Mouse (Mus musculus) layer of hippocampus, postnatal 10 days (tissue): ENCODE measurements at regions not wholly inside any gene's neighbourhood (a gene's known extent, or its start where the extent isn't known, plus 50 kb on each side); places are given as distances from the start of the nearest gene placed in this dataset.

Experiments
- DNase-seq, 2 experiments: peaks; one replicate each; pipeline ENCODE4 v3.0.0; 2021; ENCODE audit warnings: low spot score in 2 of 2

DNA sequence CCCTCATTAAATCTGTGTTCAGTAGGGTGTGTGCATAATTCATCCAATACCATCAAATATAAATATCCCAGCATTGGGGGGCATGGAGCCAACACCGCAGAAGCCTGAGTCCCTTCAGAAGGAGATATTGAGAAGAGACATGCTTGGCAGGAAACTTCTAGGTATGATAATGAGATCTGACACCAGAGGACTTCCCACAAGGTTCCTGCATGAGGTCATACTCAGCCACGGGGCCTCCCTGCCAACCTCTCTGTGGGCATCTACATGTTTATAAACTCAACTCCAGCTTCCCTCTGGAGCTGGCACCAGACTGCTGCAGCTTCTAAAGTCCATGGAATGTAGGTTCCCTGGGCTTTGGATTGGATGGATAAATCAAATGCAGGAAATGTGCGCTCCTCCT lies 587.4 kb upstream of the Kdm8 start:
- no peak for DNase-seq

- no peak for DNase-seq
Observed at GRCm38 (mm10) chr7:124861397-124861796, 583.1 kb upstream of the Kdm8 start.

- DNase-seq: no peak
Observed at GRCm38 (mm10) chr7:124868133-124868603, 576.3 kb upstream of the Kdm8 start.

GRCm38 (mm10) chr7:124868621-124869020 lies 575.9 kb upstream of the Kdm8 start:
- DNase-seq: no peak

- DNase-seq: no peak
Observed at GRCm38 (mm10) chr7:124880771-124881170, 563.7 kb upstream of the Kdm8 start.

GRCm38 (mm10) chr7:124907233-124907632 lies 537.2 kb upstream of the Kdm8 start:
- no peak for DNase-seq

DNA sequence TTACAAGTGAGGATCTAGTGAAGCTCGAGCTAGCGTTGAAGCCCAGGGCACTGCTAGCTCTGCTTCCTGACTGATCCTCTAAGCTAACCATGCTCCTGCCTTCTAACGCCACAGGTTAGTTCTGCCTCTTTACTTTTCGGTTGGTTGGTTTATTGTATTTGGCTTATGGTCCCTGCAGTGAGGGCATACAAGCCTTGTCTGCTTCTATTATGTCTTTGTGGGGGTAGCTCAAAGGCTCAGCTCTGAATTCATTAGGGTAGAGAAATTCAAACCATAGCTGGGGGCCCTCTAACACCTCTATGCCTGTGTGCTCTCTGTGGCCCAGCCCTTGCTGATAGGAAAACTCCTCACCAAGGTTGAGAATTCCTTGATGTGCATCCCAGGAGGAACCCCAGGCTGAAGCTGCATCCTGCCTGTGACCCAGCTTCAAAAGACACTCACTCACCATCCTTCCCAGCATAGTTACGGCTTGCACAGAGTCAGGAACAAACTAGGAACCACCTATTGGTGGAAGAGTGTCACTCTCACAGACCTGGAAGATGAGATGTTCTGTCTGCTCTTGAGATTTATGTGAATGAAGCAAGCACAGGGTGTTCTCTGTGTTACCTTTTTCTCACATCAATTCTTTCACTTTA lies 536.7 kb upstream of the Kdm8 start:
- no peak for DNase-seq

DNA sequence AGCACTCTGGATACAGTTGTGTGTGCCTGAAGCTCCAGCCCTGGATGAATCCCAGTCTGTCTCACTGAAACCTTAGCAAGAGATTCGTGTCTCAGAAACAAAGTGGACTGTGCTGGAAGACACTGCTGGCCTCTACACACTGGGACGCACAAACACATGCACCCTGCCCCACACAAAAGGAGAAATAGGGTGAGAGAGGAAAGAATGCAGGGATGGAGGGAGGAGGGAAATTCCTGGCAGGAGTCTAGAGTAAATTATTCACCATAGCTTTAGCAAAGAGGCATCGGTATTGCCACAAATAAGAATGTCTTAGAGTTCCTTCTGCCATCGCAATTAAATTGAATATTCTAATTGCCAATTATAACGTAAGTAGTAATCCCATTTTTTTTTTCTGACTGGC lies 530.4 kb upstream of the Kdm8 start:
- DNase-seq: no peak

DNA sequence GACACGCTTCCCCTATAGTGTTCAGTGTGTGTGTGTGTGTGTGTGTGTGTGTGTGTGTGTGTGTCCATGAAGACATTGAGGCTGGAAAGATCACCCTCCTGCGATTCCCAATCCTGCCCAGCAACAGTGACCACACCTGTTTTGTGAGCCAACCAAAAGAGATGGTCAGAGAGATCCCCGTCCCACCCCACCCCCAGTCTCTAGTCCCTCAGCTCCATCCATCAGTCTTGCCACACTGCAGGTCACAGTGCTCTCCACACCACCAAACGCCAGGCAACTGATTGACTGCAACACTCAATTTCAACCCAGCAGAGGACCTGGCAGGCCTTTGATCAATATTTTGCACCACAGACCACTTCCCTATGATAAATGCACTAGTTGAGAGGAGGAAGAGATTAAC lies 530.0 kb upstream of the Kdm8 start:
- DNase-seq: no peak

- no peak for DNase-seq
Observed at GRCm38 (mm10) chr7:124914972-124915371, 529.5 kb upstream of the Kdm8 start.

- DNase-seq: no peak
Observed at GRCm38 (mm10) chr7:124915637-124916036, 528.8 kb upstream of the Kdm8 start.

- no peak for DNase-seq
Observed at GRCm38 (mm10) chr7:124917606-124918120, 526.8 kb upstream of the Kdm8 start.

DNA sequence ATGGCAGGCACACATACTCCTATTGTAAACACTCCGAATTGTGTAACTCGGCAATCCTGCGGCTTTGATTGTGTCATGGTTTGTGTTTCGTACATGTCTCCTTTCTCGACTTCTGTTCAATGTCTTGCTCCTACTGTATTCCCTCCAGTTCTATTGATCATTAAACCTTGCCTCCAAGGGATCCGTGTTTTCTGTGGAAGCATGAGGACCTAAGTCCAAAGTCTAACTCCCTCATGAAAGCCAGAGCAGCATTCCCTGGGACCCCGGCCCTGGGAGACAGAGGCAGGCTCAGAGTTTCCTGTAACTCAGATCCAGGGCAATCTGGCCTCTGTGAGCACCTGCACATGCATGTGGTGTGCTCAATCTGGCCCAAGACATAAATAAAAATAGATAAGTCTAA lies 521.7 kb upstream of the Kdm8 start:
- DNase-seq: no peak

DNA sequence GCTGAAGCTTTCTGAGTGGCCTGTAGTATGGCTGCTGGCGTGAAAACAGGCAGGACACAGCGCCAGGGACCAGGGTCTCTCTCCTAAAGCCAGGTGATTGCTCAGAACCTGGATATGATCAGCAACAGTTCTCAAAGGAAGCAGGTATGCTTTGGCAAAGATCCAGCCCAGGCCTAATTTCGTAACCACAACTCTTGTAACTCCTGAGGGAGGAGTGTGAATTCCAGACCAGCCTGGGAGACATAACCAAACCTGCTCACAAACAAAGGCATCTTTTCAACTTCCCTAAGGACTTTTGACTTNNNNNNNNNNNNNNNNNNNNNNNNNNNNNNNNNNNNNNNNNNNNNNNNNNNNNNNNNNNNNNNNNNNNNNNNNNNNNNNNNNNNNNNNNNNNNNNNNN lies 510.9 kb upstream of the Kdm8 start:
- DNase-seq: no peak

DNA sequence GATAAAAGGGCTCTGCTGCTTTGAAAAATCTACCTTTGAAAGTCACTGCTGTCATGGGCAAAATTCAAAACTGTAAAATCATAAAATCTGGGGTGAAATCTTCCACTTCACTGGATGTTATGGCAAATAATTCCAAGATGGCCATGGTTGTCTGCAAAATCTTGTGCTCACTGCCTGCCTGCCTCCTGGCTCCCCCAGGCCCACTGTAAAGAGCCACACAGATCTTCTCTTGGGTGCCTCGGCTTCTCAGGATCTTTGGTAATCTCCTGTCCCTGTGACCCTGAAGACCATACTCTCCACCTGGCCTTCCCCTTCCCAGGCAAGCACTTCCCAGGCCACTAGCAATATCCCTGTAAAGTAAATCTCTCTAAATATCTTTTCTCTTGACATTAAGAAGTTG lies 505.1 kb upstream of the Kdm8 start:
- DNase-seq: no peak

DNA sequence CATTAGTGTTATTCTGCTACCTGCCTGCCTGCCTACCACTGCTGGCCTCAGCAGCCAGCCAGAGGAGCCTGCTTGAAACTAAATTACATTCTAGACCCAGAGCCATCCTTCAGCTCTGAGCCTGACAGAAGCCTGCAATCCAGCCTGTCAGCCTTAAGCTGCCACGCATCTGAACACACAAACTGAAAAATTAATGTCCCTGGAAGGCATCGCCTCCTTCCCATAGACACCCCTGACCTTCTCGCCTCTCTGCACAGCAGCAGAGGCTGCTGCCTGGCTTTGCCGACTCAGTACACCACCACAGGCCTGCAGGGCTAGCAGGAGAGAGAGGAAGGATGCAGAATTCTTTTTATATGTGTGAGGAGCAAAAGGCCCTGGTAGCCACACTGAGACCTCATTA lies 502.9 kb upstream of the Kdm8 start:
- no peak for DNase-seq

- DNase-seq: no peak
Observed at GRCm38 (mm10) chr7:124946424-124946823, 498.1 kb upstream of the Kdm8 start.

- DNase-seq: no peak
Observed at GRCm38 (mm10) chr7:124957329-124957728, 487.1 kb upstream of the Kdm8 start.

DNA sequence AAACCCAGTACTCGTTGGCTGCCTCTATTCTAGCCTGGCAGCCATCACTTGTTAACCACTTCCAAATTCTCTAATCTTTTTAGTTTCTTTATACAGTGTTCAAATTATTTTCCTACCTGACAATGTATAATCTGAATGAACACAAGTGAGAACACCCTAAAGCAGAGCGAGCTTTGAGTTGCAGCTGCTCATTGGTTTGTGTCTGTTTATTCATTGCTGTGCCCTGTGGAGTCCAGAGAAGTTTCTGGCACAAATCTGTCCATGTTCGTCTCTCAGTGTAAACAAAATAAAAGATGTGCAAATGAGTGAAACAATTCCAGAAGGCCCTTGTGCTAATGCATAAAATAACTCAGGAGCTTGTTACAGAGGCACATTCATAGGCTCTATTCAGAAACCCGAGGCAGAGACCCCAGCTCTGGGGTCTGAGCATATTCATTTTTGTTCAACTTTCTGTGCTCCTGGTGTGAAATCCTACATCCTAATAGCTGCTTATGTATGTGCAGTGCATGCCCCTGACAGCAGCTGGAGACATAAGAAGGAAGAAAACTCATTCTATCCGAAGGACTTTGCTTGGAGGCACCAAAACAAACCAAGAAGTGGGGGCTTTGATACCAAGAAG lies 469.5 kb upstream of the Kdm8 start:
- DNase-seq: no peak

DNA sequence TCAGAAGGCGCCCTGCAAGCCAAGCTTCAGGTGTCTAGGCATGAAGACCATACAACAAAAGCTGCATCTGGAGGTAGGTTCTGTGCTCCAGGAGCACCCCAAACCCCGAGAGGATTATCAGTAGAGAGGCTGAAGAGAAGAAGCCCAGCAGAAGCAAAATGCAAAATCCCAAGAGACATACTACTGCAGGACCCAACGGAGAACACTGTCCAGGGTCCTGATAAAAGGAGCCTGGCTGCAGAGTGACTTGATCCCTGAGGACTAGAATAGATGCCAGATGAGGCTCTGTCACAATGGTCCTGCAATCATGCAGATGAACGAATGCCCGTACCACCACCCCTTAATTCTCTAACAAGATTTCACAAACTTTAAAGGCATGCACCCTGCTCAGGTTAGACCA lies 455.0 kb upstream of the Kdm8 start:
- DNase-seq: no peak

- peak; percentile 13 to 30 for DNase-seq
Observed at GRCm38 (mm10) chr7:124990695-124991094, 453.8 kb upstream of the Kdm8 start.

GRCm38 (mm10) chr7:124996538-124996937 lies 447.9 kb upstream of the Kdm8 start:
- DNase-seq: no peak

DNA sequence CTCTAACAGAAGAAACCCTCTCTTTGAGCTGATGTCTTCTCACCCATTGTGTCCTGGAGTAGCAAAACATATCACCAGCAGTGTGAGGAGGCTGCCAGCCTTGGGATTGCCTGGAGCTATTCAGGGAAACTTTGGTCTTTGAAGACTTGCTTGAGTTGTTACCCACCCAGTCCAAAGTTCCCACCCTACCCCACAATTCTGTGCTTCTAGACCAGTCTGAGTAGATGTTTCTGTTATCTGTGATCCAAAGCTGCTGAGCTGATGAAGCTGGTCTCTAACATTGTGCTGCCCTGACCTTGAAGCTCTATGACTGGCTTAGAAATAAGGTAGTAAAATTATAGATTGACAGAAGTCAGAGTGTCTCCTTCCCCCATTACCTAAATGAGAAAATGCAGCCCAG lies 443.8 kb upstream of the Kdm8 start:
- DNase-seq: no peak
